Mouse (Mus musculus): ENCODE measurements around the gene Ccl17. TPM values are rescaled to one million over a fixed set of nuclear protein-coding genes. Genes with fewer than 3 reads are reported as not detected.

The Ccl17 gene
- 0.25 and 0.60 TPM in 2 replicates for polyA plus RNA-seq (2012; rRNA removed)

DNA sequence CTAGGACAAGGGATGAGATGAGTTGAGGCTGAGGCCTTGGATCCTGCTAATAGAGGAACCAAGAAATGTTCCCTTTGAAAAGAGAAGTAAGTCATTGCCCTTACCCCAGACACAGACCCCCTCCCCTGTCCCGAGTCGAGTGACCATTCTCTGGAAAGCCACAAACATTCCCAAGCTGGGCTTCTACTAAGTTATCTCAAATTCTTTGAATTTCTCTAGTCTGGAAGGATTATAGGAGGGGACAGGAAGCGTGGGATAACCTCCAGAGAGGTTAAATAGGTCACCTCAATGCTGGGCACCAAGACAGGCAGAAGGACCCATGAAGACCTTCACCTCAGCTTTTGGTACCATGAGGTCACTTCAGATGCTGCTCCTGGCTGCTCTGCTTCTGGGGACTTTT, at the start of gene Ccl17:
Gene Ccl17, plus strand, starts transcription at position 301 of the 400 bp plus-strand sequence.

DNA sequence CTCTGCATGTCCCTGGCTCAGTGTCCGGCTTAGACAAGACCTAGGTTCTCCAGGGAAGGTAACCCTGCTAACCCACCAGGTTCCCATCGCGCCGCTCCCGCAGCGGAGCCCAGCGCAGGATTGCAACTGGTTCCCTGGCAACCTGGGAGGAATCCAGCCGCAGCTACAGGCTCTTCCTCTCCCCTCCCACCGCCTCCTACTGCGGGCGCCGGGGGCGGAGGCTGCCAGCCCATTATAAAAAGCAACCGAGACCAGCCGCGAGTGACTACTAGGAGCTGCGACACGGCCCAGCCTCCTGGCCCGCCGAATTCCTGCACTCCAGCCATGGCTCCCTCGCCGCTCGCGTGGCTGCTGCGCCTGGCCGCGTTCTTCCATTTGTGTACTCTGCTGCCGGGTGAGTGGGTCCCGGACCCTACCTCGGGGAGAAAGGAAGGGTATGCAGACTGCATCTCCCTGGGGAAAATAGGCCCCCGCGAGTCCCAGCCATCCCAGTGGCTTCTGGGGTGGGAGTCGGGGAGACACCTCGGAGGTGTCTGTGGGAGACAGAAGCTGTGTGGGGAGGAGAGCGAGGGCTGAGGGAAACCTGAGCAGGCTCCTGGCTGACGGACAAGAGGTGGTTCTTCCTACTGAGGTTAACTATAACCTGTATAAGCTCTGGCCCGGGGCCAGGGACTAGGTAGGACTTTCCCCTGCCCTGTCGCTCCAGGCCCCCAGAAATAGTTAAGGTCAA, 38.1 kb upstream of the Ccl17 start, which contains the start of gene Cx3cl1:
Gene Cx3cl1, plus strand, starts transcription at position 69 of the 730 bp plus-strand sequence.

GRCm38 (mm10) chr8:94837662-94838574, 27.7 kb downstream of the Ccl17 start, which contains the start of the genes Coq9 and Ciapin1:
Coq9 (plus strand) TSS chr8:94838321.
Ciapin1 (minus strand) TSS chr8:94838358.

GRCm38 (mm10) chr8:94857346-94858173, 47.3 kb downstream of the Ccl17 start, which contains the start of gene Polr2c:
Polr2c (plus strand) TSS chr8:94857450.

Other genes with a start within 250 kb of the Ccl17 start
- 1.0 and 1.4 TPM in 2 replicates for gene Rspry1, start 208.5 kb upstream of the Ccl17 start, polyA plus RNA-seq (2012; rRNA removed)
- gene Fam192a, start 208.5 kb upstream of the Ccl17 start, polyA plus RNA-seq (2012; rRNA removed) = 12.1 and 14.8 TPM in 2 replicates
- 39.1 and 45.9 TPM in 2 replicates for gene Arl2bp, start 143.9 kb upstream of the Ccl17 start, polyA plus RNA-seq (2012; rRNA removed)
- 251 and 277 TPM in 2 replicates for gene Pllp, start 114.2 kb upstream of the Ccl17 start, polyA plus RNA-seq (2012; rRNA removed)
- gene Ccl22, start 64.9 kb upstream of the Ccl17 start, polyA plus RNA-seq (2012; rRNA removed) = 0.81 and 1.1 TPM in 2 replicates
- gene Cx3cl1, start 38.4 kb upstream of the Ccl17 start, polyA plus RNA-seq (2012; rRNA removed) = 24.9 and 32.0 TPM in 2 replicates
- 142 and 188 TPM in 2 replicates for gene Coq9, start 27.9 kb downstream of the Ccl17 start, polyA plus RNA-seq (2012; rRNA removed)
- gene Ciapin1, start 27.9 kb downstream of the Ccl17 start, polyA plus RNA-seq (2012; rRNA removed) = 36.6 and 43.9 TPM in 2 replicates
- gene Polr2c, start 47.0 kb downstream of the Ccl17 start, polyA plus RNA-seq (2012; rRNA removed) = 25.0 and 28.4 TPM in 2 replicates
- 23.7 and 26.4 TPM in 2 replicates for gene Dok4, start 65.9 kb downstream of the Ccl17 start, polyA plus RNA-seq (2012; rRNA removed)
- gene Ccdc102a, start 107.6 kb downstream of the Ccl17 start, polyA plus RNA-seq (2012; rRNA removed) = 7.0 and 11.3 TPM in 2 replicates
- 1.0 and 1.4 TPM in 2 replicates for gene Adgrg5, start 113.2 kb downstream of the Ccl17 start, polyA plus RNA-seq (2012; rRNA removed)
- gene Adgrg1, start 164.3 kb downstream of the Ccl17 start, polyA plus RNA-seq (2012; rRNA removed) = 97.9 and 117 TPM in 2 replicates
- gene Adgrg3, start 207.2 kb downstream of the Ccl17 start, polyA plus RNA-seq (2012; rRNA removed) = 1.7 and 2.5 TPM in 2 replicates
- not detected in 2 replicates for gene Drc7, start 244.7 kb downstream of the Ccl17 start, polyA plus RNA-seq (2012; rRNA removed)